Comparison of ENCODE assay signal across 36 mouse cellular contexts in genomic region chr11:89026117-89026516, GRCm38 (mm10). TPM values are rescaled to one million over a fixed set of nuclear protein-coding genes. Genes with fewer than 3 reads are reported as not detected.
A peak's percentile ranks its signal among the peaks of the same experiment; 100 is the strongest.
DNase-seq lines count a peak whose midpoint lies in the region; ATAC-seq and TF ChIP-seq lines count a peak whose summit lies in the region.
"Had no signal": no experiment of that assay in that cellular context is flagged by ENCODE, and none has a peak within 500 bp of the region (broad histone marks: within the 10 kb centered on the region; RNA-seq: fewer than 3 reads in every experiment).

No protein-coding gene starts in this region.

- ATAC-seq in heart, embryonic 12.5 days (ENCODE audit: insufficient number of reproducible peaks, low FRiP score), result no peak
- no peak for ATAC-seq in lung, postnatal 0 days
- ATAC-seq in stomach, postnatal 0 days (ENCODE audit: low FRiP score, low TSS enrichment), result no peak
- ATAC-seq: forebrain, embryonic 14.5 days; hindbrain, postnatal 0 days; intestine, embryonic 15.5 days; midbrain, embryonic 15.5 days; Patski had no signal

- H3K36me3 ChIP-seq in heart, adult 2 months (ENCODE audit: control insufficient read depth, insufficient read depth, low read length), result peaks cover 2% of the 10 kb centered on the region; the same call in 1 of the 2 replicates
- H3K36me3 ChIP-seq in heart, embryonic 12.5 days, result no peaks in the 10 kb centered on the region
- no peaks in the 10 kb centered on the region for H3K36me3 ChIP-seq in lung, postnatal 0 days (ENCODE audit: insufficient read depth, low read length)
- no peaks in the 10 kb centered on the region for H3K36me3 ChIP-seq in stomach, postnatal 0 days (ENCODE audit: control insufficient read depth, insufficient read depth, low read length)
- H3K36me3 ChIP-seq: embryonic facial prominence, embryonic 12.5 days; heart, embryonic 13.5 days; hindbrain, embryonic 12.5 days; intestine, embryonic 15.5 days; limb, embryonic 13.5 days; midbrain, embryonic 10.5 days; midbrain, embryonic 15.5 days had no signal

- H3K79me2 ChIP-seq in heart, adult 2 months (replicated peaks; ENCODE audit: control insufficient read depth, insufficient read depth, low read length), result no peaks in the 10 kb centered on the region

- TF ChIP-seq CTCF in heart, adult 2 months (IDR thresholded peaks at IDR 0.05), result no peak
- no peak for TF ChIP-seq CTCF in lung, postnatal 0 days (IDR thresholded peaks at IDR 0.05)
- TF ChIP-seq CTCF in lung, adult 2 months (IDR thresholded peaks at IDR 0.05; ENCODE audit: insufficient read depth, low read length), result no peak
- TF ChIP-seq CTCF in stomach, postnatal 0 days (IDR thresholded peaks at IDR 0.05; ENCODE audit: low read depth), result no peak

- H3K4me1 ChIP-seq in heart, adult 2 months (ENCODE audit: control insufficient read depth, insufficient read depth, low read length), result peaks cover 30% of the 10 kb centered on the region
- H3K4me1 ChIP-seq in heart, embryonic 12.5 days (replicated peaks), result peaks cover 63% of the 10 kb centered on the region
- peaks cover 16% of the 10 kb centered on the region; the same call in 1 of the 2 replicates for H3K4me1 ChIP-seq in lung, postnatal 0 days (ENCODE audit: insufficient read depth, low read depth, low read length)
- peaks cover 6% of the 10 kb centered on the region for H3K4me1 ChIP-seq in lung, adult 2 months (ENCODE audit: control insufficient read depth, insufficient read depth, low read length)
- no peaks in the 10 kb centered on the region for H3K4me1 ChIP-seq in stomach, postnatal 0 days (replicated peaks; ENCODE audit: control insufficient read depth, insufficient read depth)
- H3K4me1 ChIP-seq: midbrain, embryonic 15.5 days had no signal

- H3K27ac ChIP-seq in heart, adult 2 months, result peak overlapping the region; percentile 86
- H3K27ac ChIP-seq in heart, embryonic 12.5 days (ENCODE audit: poor library complexity, severe bottlenecking), result no peak overlapping the region
- peak overlapping the region; percentile 74; the same call in 1 of the 2 replicates for H3K27ac ChIP-seq in lung, postnatal 0 days (ENCODE audit: low read length)
- H3K27ac ChIP-seq in stomach, postnatal 0 days (replicated peaks), result peak overlapping the region; percentile 49; the same call in 1 of the 2 replicates
- H3K27ac ChIP-seq: embryonic facial prominence, embryonic 12.5 days; heart, embryonic 13.5 days; hindbrain, embryonic 12.5 days; hindbrain, postnatal 0 days; intestine, embryonic 15.5 days; limb, embryonic 13.5 days; liver, embryonic 14.5 days; midbrain, embryonic 10.5 days; midbrain, embryonic 15.5 days had no signal

- no peaks in the 10 kb centered on the region for H3K9me3 ChIP-seq in heart, embryonic 12.5 days (replicated peaks)
- no peaks in the 10 kb centered on the region for H3K9me3 ChIP-seq in lung, postnatal 0 days (ENCODE audit: low read length)
- no peaks in the 10 kb centered on the region for H3K9me3 ChIP-seq in stomach, postnatal 0 days (ENCODE audit: control insufficient read depth, low read length)
- H3K9me3 ChIP-seq: embryonic facial prominence, embryonic 12.5 days; G1E; heart, embryonic 13.5 days; hindbrain, embryonic 12.5 days; intestine, embryonic 15.5 days; limb, embryonic 13.5 days; midbrain, embryonic 10.5 days; midbrain, embryonic 15.5 days had no signal

- TF ChIP-seq EP300 in heart, adult 2 months (IDR thresholded peaks at IDR 0.05; ENCODE audit: insufficient read depth, low read depth, low read length), result peak; percentile 87
- TF ChIP-seq EP300 in lung, postnatal 0 days (IDR thresholded peaks at IDR 0.05), result peak; percentile 86
- TF ChIP-seq EP300 in stomach, postnatal 0 days (optimal IDR thresholded peaks at IDR 0.05), result no peak

- H3K4me2 ChIP-seq in heart, embryonic 12.5 days, result no peak overlapping the region
- no peak overlapping the region for H3K4me2 ChIP-seq in lung, postnatal 0 days (replicated peaks; ENCODE audit: low read depth, low read length)
- no peak overlapping the region for H3K4me2 ChIP-seq in stomach, postnatal 0 days (replicated peaks; ENCODE audit: low read depth)
- H3K4me2 ChIP-seq: embryonic facial prominence, embryonic 12.5 days; heart, embryonic 13.5 days; hindbrain, embryonic 12.5 days; intestine, embryonic 15.5 days; limb, embryonic 13.5 days; midbrain, embryonic 15.5 days had no signal

- no peak overlapping the region for H3K9ac ChIP-seq in heart, adult 2 months (ENCODE audit: low read depth, low read length)
- H3K9ac ChIP-seq in heart, embryonic 12.5 days, result no peak overlapping the region
- no peak overlapping the region for H3K9ac ChIP-seq in lung, postnatal 0 days (replicated peaks; ENCODE audit: low read depth)
- H3K9ac ChIP-seq in stomach, postnatal 0 days (ENCODE audit: low read length), result no peak overlapping the region
- H3K9ac ChIP-seq: embryonic facial prominence, embryonic 12.5 days; heart, embryonic 13.5 days; hindbrain, embryonic 12.5 days; intestine, embryonic 15.5 days; limb, embryonic 13.5 days; liver, embryonic 14.5 days; midbrain, embryonic 15.5 days had no signal

- no peaks in the 10 kb centered on the region for H3K27me3 ChIP-seq in heart, adult 2 months (ENCODE audit: control insufficient read depth, insufficient read depth, low read length)
- H3K27me3 ChIP-seq in heart, embryonic 12.5 days (replicated peaks), result no peaks in the 10 kb centered on the region
- H3K27me3 ChIP-seq in lung, postnatal 0 days (replicated peaks; ENCODE audit: insufficient read depth, low read length), result no peaks in the 10 kb centered on the region
- no peaks in the 10 kb centered on the region for H3K27me3 ChIP-seq in stomach, postnatal 0 days (ENCODE audit: control insufficient read depth, insufficient read depth, low read length)
- H3K27me3 ChIP-seq: embryonic facial prominence, embryonic 12.5 days; heart, embryonic 13.5 days; hindbrain, embryonic 12.5 days; intestine, embryonic 15.5 days; limb, embryonic 13.5 days; midbrain, embryonic 15.5 days; Patski had no signal

- intact Hi-C loops in heart, adult 2 months (cut with DNase I), result no loop called here

- no peak overlapping the region for H3K4me3 ChIP-seq in heart, adult 2 months
- no peak overlapping the region for H3K4me3 ChIP-seq in heart, embryonic 12.5 days
- H3K4me3 ChIP-seq in lung, postnatal 0 days (ENCODE audit: low read depth, low read length), result no peak overlapping the region
- no peak overlapping the region for H3K4me3 ChIP-seq in lung, adult 2 months (replicated peaks; ENCODE audit: extremely low read depth, low read depth, low read length)
- no peak overlapping the region for H3K4me3 ChIP-seq in stomach, postnatal 0 days (ENCODE audit: low read depth, low read length)
- H3K4me3 ChIP-seq: embryonic facial prominence, embryonic 12.5 days; heart, embryonic 13.5 days; hindbrain, embryonic 12.5 days; intestine, embryonic 15.5 days; limb, embryonic 13.5 days; midbrain, embryonic 10.5 days; midbrain, embryonic 15.5 days had no signal

- peak; percentile 57 for DNase-seq in adrenal gland, adult 2 months
- DNase-seq in adrenal gland, adult 18-20 months (ENCODE audit: low spot score in 2 of 2), result no peak
- peak in 1 of 2 experiments; percentile 44 for DNase-seq in heart, adult 2 months
- no peak for DNase-seq in lung, postnatal 0 days (ENCODE audit: low spot score)
- DNase-seq in lung, adult 2 months, result no peak
- DNase-seq in stomach, postnatal 0 days (ENCODE audit: low spot score), result no peak
- DNase-seq: cerebellum, adult 11 months; cerebellum, adult 9-10 months; cerebellum, postnatal 36 days; embryo, embryonic 11 days; gastrocnemius, postnatal 36 days; right cerebral cortex, postnatal 25 days; thymus, adult 2 months; thymus, postnatal 36 days had no signal

- 61% methylated on average over 3 of the region's 3 CpGs for WGBS in heart, adult 2 months
- 95% methylated on average over 3 of the region's 3 CpGs for WGBS in heart, embryonic 12.5 days
- WGBS in lung, postnatal 0 days, result 85% methylated on average over 3 of the region's 3 CpGs
- WGBS in lung, adult 2 months, result 85% methylated on average over 3 of the region's 3 CpGs
- WGBS in stomach, postnatal 0 days, result 93% methylated on average over 3 of the region's 3 CpGs

- no peak for TF ChIP-seq POLR2A in heart, adult 2 months (IDR thresholded peaks at IDR 0.05; ENCODE audit: insufficient read depth, low read depth, low read length)
- TF ChIP-seq POLR2A in lung, adult 2 months (IDR thresholded peaks at IDR 0.05; ENCODE audit: borderline replicate concordance, extremely low read depth, low read depth, low read length), result no peak

RNA-seq across cellular contexts. Expression of gene Trim25, which starts 26.9 kb away (rescaled TPM):
- 100 to 1,000 TPM in 1 of 2 experiments, 10 to 100 TPM in 1; 87.4 to 180 TPM for total RNA-seq in adrenal gland, adult 2 months (2021)
- 181 and 270 TPM in 2 replicates for polyA plus RNA-seq in adrenal gland, adult 2 months (2012; rRNA removed)
- 100 to 1,000 TPM; 133 to 185 TPM for total RNA-seq in adrenal gland, adult 18-20 months (2021)
- total RNA-seq in heart, adult 2 months (2021), result 10 to 100 TPM; 17.7 to 24.3 TPM
- 13.6 and 14.1 TPM in 2 replicates for polyA plus RNA-seq in heart, adult 2 months (2012; rRNA removed)
- 15.2 and 15.3 TPM in 2 replicates for polyA plus RNA-seq in heart, embryonic 12.5 days (2016; fragmentation: Nextera tagmentation; extraction: Ambion mirVana)
- polyA plus RNA-seq in lung, postnatal 0 days (2015; fragmentation: Nextera tagmentation; extraction: Ambion mirVana), result 23.5 and 24.3 TPM in 2 replicates
- 51.5 and 52.9 TPM in 2 replicates for polyA plus RNA-seq in lung, adult 2 months (2012; rRNA removed)
- 28.3 and 29.5 TPM in 2 replicates for polyA plus RNA-seq in stomach, postnatal 0 days (2015; fragmentation: Nextera tagmentation; extraction: Ambion mirVana)

RNA-seq across cellular contexts. Expression of gene Dgke, which starts 40.5 kb away (rescaled TPM):
- 10 to 100 TPM; 11.0 to 11.3 TPM for total RNA-seq in adrenal gland, adult 2 months (2021)
- polyA plus RNA-seq in adrenal gland, adult 2 months (2012; rRNA removed), result 7.8 TPM in 2 replicates
- total RNA-seq in adrenal gland, adult 18-20 months (2021), result 10 to 100 TPM; 10.9 to 12.2 TPM
- 10 to 100 TPM in 1 of 2 experiments, 1 to 10 TPM in 1; 9.3 to 12.4 TPM for total RNA-seq in heart, adult 2 months (2021)
- 5.6 and 8.2 TPM in 2 replicates for polyA plus RNA-seq in heart, adult 2 months (2012; rRNA removed)
- 7.2 and 8.2 TPM in 2 replicates for polyA plus RNA-seq in heart, embryonic 12.5 days (2016; fragmentation: Nextera tagmentation; extraction: Ambion mirVana)
- polyA plus RNA-seq in lung, postnatal 0 days (2015; fragmentation: Nextera tagmentation; extraction: Ambion mirVana), result 3.4 and 3.6 TPM in 2 replicates
- polyA plus RNA-seq in lung, adult 2 months (2012; rRNA removed), result 8.2 and 9.4 TPM in 2 replicates
- polyA plus RNA-seq in stomach, postnatal 0 days (2015; fragmentation: Nextera tagmentation; extraction: Ambion mirVana), result 1.9 and 2.2 TPM in 2 replicates

RNA-seq across cellular contexts. Expression of gene Gm525, which starts 47.5 kb away (rescaled TPM):
- not detected for total RNA-seq in adrenal gland, adult 2 months (2021)
- polyA plus RNA-seq in adrenal gland, adult 2 months (2012; rRNA removed), result 0.26 and 0.58 TPM in 2 replicates
- not detected for total RNA-seq in adrenal gland, adult 18-20 months (2021)
- total RNA-seq in heart, adult 2 months (2021), result not detected
- polyA plus RNA-seq in heart, adult 2 months (2012; rRNA removed), result 0.27 TPM in 1 of 2 replicates, not detected in the other
- not detected in 2 replicates for polyA plus RNA-seq in heart, embryonic 12.5 days (2016; fragmentation: Nextera tagmentation; extraction: Ambion mirVana)
- 0.25 and 0.27 TPM in 2 replicates for polyA plus RNA-seq in lung, postnatal 0 days (2015; fragmentation: Nextera tagmentation; extraction: Ambion mirVana)
- 0.76 and 1.0 TPM in 2 replicates for polyA plus RNA-seq in lung, adult 2 months (2012; rRNA removed)
- 0.68 and 1.7 TPM in 2 replicates for polyA plus RNA-seq in stomach, postnatal 0 days (2015; fragmentation: Nextera tagmentation; extraction: Ambion mirVana)
- total RNA-seq: G1E; gastrocnemius, postnatal 36 days; heart, postnatal 10 days; hindbrain, postnatal 0 days; layer of hippocampus, adult 8-10 months; layer of hippocampus, postnatal 25 days; left cerebral cortex, adult 8-10 months; left cerebral cortex, postnatal 36 days; neutrophil, adult 5-6 weeks had no signal
- polyA plus RNA-seq: forebrain, embryonic 14.5 days; G1E; heart, embryonic 13.5 days; liver, embryonic 14.5 days; midbrain, embryonic 10.5 days; midbrain, embryonic 15.5 days; neural tube, embryonic 11.5 days; Patski had no signal

RNA-seq across cellular contexts. Expression of gene Coil, which starts 56.1 kb away (rescaled TPM):
- total RNA-seq in adrenal gland, adult 2 months (2021), result 1 to 10 TPM; 8.4 to 9.6 TPM
- polyA plus RNA-seq in adrenal gland, adult 2 months (2012; rRNA removed), result 4.2 and 4.8 TPM in 2 replicates
- total RNA-seq in adrenal gland, adult 18-20 months (2021), result 1 to 10 TPM; 9.0 to 9.4 TPM
- total RNA-seq in heart, adult 2 months (2021), result 1 to 10 TPM; 4.8 TPM
- 2.8 and 4.7 TPM in 2 replicates for polyA plus RNA-seq in heart, adult 2 months (2012; rRNA removed)
- polyA plus RNA-seq in heart, embryonic 12.5 days (2016; fragmentation: Nextera tagmentation; extraction: Ambion mirVana), result 15.5 and 16.1 TPM in 2 replicates
- 5.6 and 5.8 TPM in 2 replicates for polyA plus RNA-seq in lung, postnatal 0 days (2015; fragmentation: Nextera tagmentation; extraction: Ambion mirVana)
- polyA plus RNA-seq in lung, adult 2 months (2012; rRNA removed), result 3.5 and 4.0 TPM in 2 replicates
- polyA plus RNA-seq in stomach, postnatal 0 days (2015; fragmentation: Nextera tagmentation; extraction: Ambion mirVana), result 5.9 and 6.2 TPM in 2 replicates

RNA-seq across cellular contexts. Expression of gene Elobl, which starts 59.4 kb away (rescaled TPM):
- total RNA-seq in adrenal gland, adult 2 months (2021), result not detected
- polyA plus RNA-seq in adrenal gland, adult 2 months (2012; rRNA removed), result 0.17 TPM in 1 of 2 replicates, not detected in the other
- not detected for total RNA-seq in adrenal gland, adult 18-20 months (2021)
- not detected for total RNA-seq in heart, adult 2 months (2021)
- 0.56 TPM in 1 of 2 replicates, not detected in the other for polyA plus RNA-seq in heart, adult 2 months (2012; rRNA removed)
- polyA plus RNA-seq in heart, embryonic 12.5 days (2016; fragmentation: Nextera tagmentation; extraction: Ambion mirVana), result not detected in 2 replicates
- polyA plus RNA-seq in lung, postnatal 0 days (2015; fragmentation: Nextera tagmentation; extraction: Ambion mirVana), result not detected in 2 replicates
- 0.97 and 1.3 TPM in 2 replicates for polyA plus RNA-seq in lung, adult 2 months (2012; rRNA removed)
- polyA plus RNA-seq in stomach, postnatal 0 days (2015; fragmentation: Nextera tagmentation; extraction: Ambion mirVana), result not detected in 2 replicates
- total RNA-seq: G1E; gastrocnemius, postnatal 36 days; heart, postnatal 10 days; hindbrain, postnatal 0 days; layer of hippocampus, adult 8-10 months; layer of hippocampus, postnatal 25 days; left cerebral cortex, adult 8-10 months; left cerebral cortex, postnatal 36 days; neutrophil, adult 5-6 weeks had no signal
- polyA plus RNA-seq: embryonic facial prominence, embryonic 12.5 days; forebrain, embryonic 14.5 days; G1E; heart, embryonic 13.5 days; hindbrain, embryonic 12.5 days; hindbrain, postnatal 0 days; intestine, embryonic 15.5 days; kidney, postnatal 0 days; limb, embryonic 13.5 days; liver, embryonic 14.5 days; lung, embryonic 16.5 days; midbrain, embryonic 10.5 days; midbrain, embryonic 15.5 days; neural tube, embryonic 11.5 days had no signal
